ENCODE assay signal across 7 mouse cellular contexts in the genomic region with DNA sequence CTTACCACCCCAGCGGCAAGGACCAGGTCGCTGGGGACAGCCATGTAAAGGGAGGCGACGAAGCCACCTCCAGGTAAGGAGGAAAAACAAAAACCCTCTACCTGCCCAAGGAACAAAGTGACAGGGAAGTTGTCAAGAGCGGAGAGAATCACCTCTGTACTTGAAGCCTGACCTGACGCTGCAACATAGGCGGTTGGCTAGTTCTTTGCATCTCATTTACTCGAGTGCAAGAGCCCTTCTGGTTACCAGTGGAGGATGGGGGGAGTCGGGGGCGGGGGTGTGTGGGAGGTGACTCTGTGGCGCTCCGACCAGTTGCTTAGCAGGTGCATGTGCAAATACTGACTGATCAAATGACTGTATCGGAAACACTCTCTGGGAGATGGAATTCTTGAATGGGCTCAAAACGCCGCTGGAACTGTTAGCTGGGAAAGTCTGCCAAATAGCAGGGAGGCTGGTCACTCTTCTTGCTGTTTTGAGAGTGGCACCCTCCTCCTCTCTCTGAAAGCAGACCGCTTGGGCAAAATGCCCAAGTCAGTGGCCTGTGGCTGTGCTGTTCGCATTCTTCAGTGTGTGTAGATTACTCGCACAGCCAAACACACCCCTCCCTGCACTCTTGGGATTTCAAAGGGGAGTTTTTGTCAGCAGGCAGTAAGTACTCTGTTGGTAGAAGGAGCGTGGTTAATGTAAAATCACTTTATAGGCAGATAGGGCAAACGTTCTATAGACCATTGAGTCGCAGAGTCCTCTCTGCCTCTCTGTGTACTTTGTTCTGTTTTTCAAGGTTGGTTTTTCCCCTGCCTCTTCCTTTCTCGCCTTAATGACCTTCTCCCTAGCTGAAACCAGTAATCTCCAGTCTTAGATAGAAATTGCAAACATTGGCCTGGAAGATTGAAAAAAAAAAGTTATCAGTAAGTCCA. TPM values are rescaled to one million over a fixed set of nuclear protein-coding genes. Genes with fewer than 3 reads are reported as not detected.
DNase-seq lines count a peak whose midpoint lies in the region; ATAC-seq lines count a peak whose summit lies in the region.

No protein-coding gene starts in this region.

- ATAC-seq in intestine, embryonic 14.5 days (replicated peaks; ENCODE audit: low FRiP score, low TSS enrichment, low read depth): peak; percentile 58
- peak; percentile 45 for ATAC-seq in megakaryocyte-erythroid progenitor cell, adult 5-6 weeks (replicated peaks; ENCODE audit: low FRiP score, low TSS enrichment, poor library complexity, severe bottlenecking)

- intact Hi-C loops in gastrocnemius, postnatal 36 days (cut with DNase I): no loop called here
- intact Hi-C loops in left cerebral cortex, postnatal 25 days (cut with DNase I): no loop called here

- H3K27me3 ChIP-seq in intestine, embryonic 14.5 days (replicated peaks; ENCODE audit: control insufficient read depth, insufficient read depth, low read length): no peaks in the 10 kb centered on the region

- peak overlapping the region; percentile 58 for H3K4me3 ChIP-seq in intestine, embryonic 14.5 days (ENCODE audit: low read depth, low read length)

- peak overlapping the region; percentile 87 for H3K27ac ChIP-seq in intestine, embryonic 14.5 days (ENCODE audit: low read depth)

- peak overlapping the region; percentile 46 for H3K9ac ChIP-seq in intestine, embryonic 14.5 days (ENCODE audit: low read length)

- H3K9me3 ChIP-seq in intestine, embryonic 14.5 days (ENCODE audit: control insufficient read depth, low read length): no peaks in the 10 kb centered on the region

- WGBS in intestine, embryonic 14.5 days: 2% methylated on average over 22 of the region's 22 CpGs

- DNase-seq in adrenal gland, adult 18-20 months (ENCODE audit: low spot score in 2 of 2): peak; percentile 68 to 73
- peak; percentile 35 for DNase-seq in embryo, embryonic 10.5 days (ENCODE audit: low spot score)
- DNase-seq in gastrocnemius, postnatal 36 days: peak; percentile 38 to 53
- peak; percentile 81 for DNase-seq in intestine, embryonic 14.5 days (ENCODE audit: low spot score)
- DNase-seq in left cerebral cortex, postnatal 25 days (ENCODE audit: low spot score in 2 of 2): peak; percentile 45 to 63
- peak; percentile 78 for DNase-seq in skeletal muscle tissue, adult 2 months (ENCODE audit: low read depth, low spot score)

- no peaks in the 10 kb centered on the region for H3K36me3 ChIP-seq in intestine, embryonic 14.5 days (ENCODE audit: control insufficient read depth, insufficient read depth, low read length)

- H3K4me2 ChIP-seq in intestine, embryonic 14.5 days (ENCODE audit: low read length): peak overlapping the region; percentile 78

- 0 out of 2 replicates have a peak, but pooled peaks cover 3% of the 10 kb centered on the region for H3K4me1 ChIP-seq in intestine, embryonic 14.5 days (replicated peaks; ENCODE audit: control insufficient read depth, insufficient read depth, low read length)

RNA-seq across cellular contexts. Expression of gene Arhgap18, which starts 19.7 kb away (rescaled TPM):
- 10 to 100 TPM; 20.1 to 25.8 TPM for total RNA-seq in adrenal gland, adult 18-20 months (2021)
- total RNA-seq in gastrocnemius, postnatal 36 days (2021): 1 to 10 TPM; 3.1 to 4.8 TPM
- polyA plus RNA-seq in intestine, embryonic 14.5 days (2014; fragmentation: Nextera tagmentation; extraction: Ambion mirVana): 40.0 and 45.9 TPM in 2 replicates
- 10 to 100 TPM in 1 of 2 experiments, 1 to 10 TPM in 1; 8.6 to 10.6 TPM for total RNA-seq in left cerebral cortex, postnatal 25 days (2021)
- total RNA-seq in megakaryocyte-erythroid progenitor cell, adult 5-6 weeks (2014; fragmentation: Nextera tagmentation): 23.8 and 26.3 TPM in 2 replicates
- 47.0 and 49.6 TPM in 2 replicates for total RNA-seq in megakaryocyte-erythroid progenitor cell, adult 5-6 weeks (2017)

Comparison
In these comparisons a context has a peak if more than half of its experiments do, and no peak if none do; other contexts are left out.
1. Peak in every context shown above with its lines: DNase-seq, ATAC-seq, H3K4me3 ChIP-seq and H3K27ac ChIP-seq.